Mouse (Mus musculus): ENCODE data around the gene Slc4a1. TPM values are rescaled to one million over a fixed set of nuclear protein-coding genes. Genes with fewer than 3 reads are reported as not detected.

Slc4a1 gene
- polyA plus RNA-seq, 1 experiment from 2014 or later, result 5.0 TPM

DNA sequence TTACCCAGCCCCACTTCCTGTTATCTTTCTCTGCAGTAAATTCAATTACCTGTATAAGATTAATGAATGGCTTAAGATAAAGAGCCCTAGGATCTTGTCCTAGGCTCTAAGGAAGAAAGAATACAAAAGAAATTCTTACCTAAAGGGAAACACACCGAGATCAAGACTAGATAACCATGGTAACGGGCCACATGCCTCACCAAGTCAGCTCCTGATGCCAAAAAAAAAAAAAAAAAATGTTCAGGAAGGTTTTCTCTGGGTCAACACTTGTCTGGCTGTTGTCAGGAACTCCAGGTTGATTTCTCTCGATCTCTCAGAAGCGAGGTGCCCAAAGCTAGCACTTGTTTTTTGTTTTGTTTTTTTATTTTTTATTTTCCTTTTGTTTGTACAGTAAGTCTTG, 32.0 kb downstream of the Slc4a1 start:
- Histone ChIP-seq H3K4me1 (0 out of 2 replicates have a peak, but pooled peaks cover 3% of the 10 kb centered on the region), H3K4me3 (replicated peaks) (no peak overlapping the region), H3K27ac (replicated peaks) (no peak overlapping the region), H3K4me2 (replicated peaks) (no peak overlapping the region), H3K9me3 (replicated peaks) (no peaks in the 10 kb centered on the region), H3K36me3 (no peaks in the 10 kb centered on the region), H3K27me3 (no peaks in the 10 kb centered on the region), H3K9ac (no peak overlapping the region)
- ATAC-seq (ENCODE audit: insufficient number of reproducible peaks, low FRiP score, low TSS enrichment, low read depth), result no peak
- WGBS, result 65% methylated on average over 4 of the region's 4 CpGs

DNA sequence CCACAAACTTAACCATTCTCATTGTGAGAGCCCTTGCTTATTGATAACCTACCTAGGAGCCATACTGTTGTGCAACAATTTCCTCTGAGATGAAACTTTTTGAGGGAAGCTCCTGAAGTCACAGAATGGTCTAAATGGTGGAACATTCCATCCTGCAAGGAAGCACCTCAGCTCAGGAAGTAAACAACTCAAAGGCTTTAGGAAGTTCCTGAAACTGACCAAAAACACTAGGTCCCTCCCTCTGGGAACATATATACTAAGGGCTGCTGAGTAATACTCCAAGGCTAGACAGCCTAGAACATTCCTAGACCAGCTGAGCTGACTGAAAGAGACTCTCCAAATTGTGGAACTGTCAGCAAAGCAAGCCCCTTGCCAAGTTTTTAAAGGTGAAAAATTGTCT, 32.9 kb downstream of the Slc4a1 start:
- Histone ChIP-seq H3K4me1 (no peaks in the 10 kb centered on the region), H3K27me3 (no peaks in the 10 kb centered on the region), H3K4me2 (replicated peaks) (no peak overlapping the region), H3K9ac (no peak overlapping the region), H3K4me3 (replicated peaks) (no peak overlapping the region), H3K9me3 (replicated peaks) (no peaks in the 10 kb centered on the region), H3K36me3 (no peaks in the 10 kb centered on the region), H3K27ac (replicated peaks) (no peak overlapping the region)
- ATAC-seq (ENCODE audit: insufficient number of reproducible peaks, low FRiP score, low TSS enrichment, low read depth), result no peak

GRCm38 (mm10) chr11:102331806-102332205, 34.2 kb downstream of the Slc4a1 start:
- no peak overlapping the region for H3K4me2 ChIP-seq (replicated peaks)
- ATAC-seq (ENCODE audit: insufficient number of reproducible peaks, low FRiP score, low TSS enrichment, low read depth), result no peak
- no peaks in the 10 kb centered on the region for H3K9me3 ChIP-seq (replicated peaks)
- H3K9ac ChIP-seq, result no peak overlapping the region
- H3K27me3 ChIP-seq, result no peaks in the 10 kb centered on the region
- H3K4me1 ChIP-seq, result no peaks in the 10 kb centered on the region
- no peak overlapping the region for H3K4me3 ChIP-seq (replicated peaks)
- H3K27ac ChIP-seq (replicated peaks), result no peak overlapping the region
- 57% methylated on average over 4 of the region's 4 CpGs for WGBS
- no peaks in the 10 kb centered on the region for H3K36me3 ChIP-seq

GRCm38 (mm10) chr11:102330039-102330438, 36.0 kb downstream of the Slc4a1 start:
- Histone ChIP-seq H3K4me3 (replicated peaks) (no peak overlapping the region), H3K27ac (replicated peaks) (no peak overlapping the region), H3K36me3 (no peaks in the 10 kb centered on the region), H3K4me1 (no peaks in the 10 kb centered on the region), H3K4me2 (replicated peaks) (no peak overlapping the region), H3K9me3 (replicated peaks) (no peaks in the 10 kb centered on the region), H3K27me3 (no peaks in the 10 kb centered on the region), H3K9ac (no peak overlapping the region)
- no peak for ATAC-seq (ENCODE audit: insufficient number of reproducible peaks, low FRiP score, low TSS enrichment, low read depth)
- 75% methylated on average over 3 of the region's 3 CpGs for WGBS

DNA sequence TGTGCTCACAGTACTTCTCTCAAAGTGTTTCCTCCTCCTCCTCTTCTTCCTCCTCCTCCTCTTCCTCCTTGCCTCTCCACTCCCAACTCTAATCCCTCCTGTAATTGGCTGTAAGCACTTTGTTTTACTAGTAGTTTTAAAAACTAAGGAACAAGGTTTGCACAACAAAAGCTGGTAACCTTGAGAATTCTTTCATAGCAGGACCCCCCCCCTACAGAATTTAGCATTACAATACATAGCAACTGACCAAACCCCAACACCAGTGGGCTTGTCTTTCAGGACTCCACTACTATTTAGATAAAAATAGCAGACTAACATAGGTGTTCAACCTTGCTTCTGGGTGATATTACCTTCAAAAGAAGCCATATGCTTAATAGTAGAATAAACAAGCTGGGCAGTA, 36.5 kb downstream of the Slc4a1 start:
- Histone ChIP-seq H3K4me3 (replicated peaks) (no peak overlapping the region), H3K9me3 (replicated peaks) (no peaks in the 10 kb centered on the region), H3K4me1 (no peaks in the 10 kb centered on the region), H3K9ac (no peak overlapping the region), H3K27ac (replicated peaks) (no peak overlapping the region), H3K4me2 (replicated peaks) (no peak overlapping the region), H3K27me3 (no peaks in the 10 kb centered on the region), H3K36me3 (no peaks in the 10 kb centered on the region)
- no peak for ATAC-seq (ENCODE audit: insufficient number of reproducible peaks, low FRiP score, low TSS enrichment, low read depth)

GRCm38 (mm10) chr11:102327839-102328238, 38.2 kb downstream of the Slc4a1 start:
- no peaks in the 10 kb centered on the region for H3K9me3 ChIP-seq (replicated peaks)
- no peak for ATAC-seq (ENCODE audit: insufficient number of reproducible peaks, low FRiP score, low TSS enrichment, low read depth)
- H3K36me3 ChIP-seq, result no peaks in the 10 kb centered on the region
- no peak overlapping the region for H3K27ac ChIP-seq (replicated peaks)
- no peak overlapping the region for H3K9ac ChIP-seq
- 81% methylated on average over 7 of the region's 7 CpGs for WGBS
- no peaks in the 10 kb centered on the region for H3K4me1 ChIP-seq
- no peak overlapping the region for H3K4me2 ChIP-seq (replicated peaks)
- H3K4me3 ChIP-seq (replicated peaks), result no peak overlapping the region
- H3K27me3 ChIP-seq, result no peaks in the 10 kb centered on the region

- Histone ChIP-seq H3K27me3 (no peaks in the 10 kb centered on the region), H3K4me1 (no peaks in the 10 kb centered on the region), H3K27ac (replicated peaks) (no peak overlapping the region), H3K36me3 (no peaks in the 10 kb centered on the region), H3K9ac (no peak overlapping the region), H3K9me3 (replicated peaks) (no peaks in the 10 kb centered on the region), H3K4me2 (replicated peaks) (no peak overlapping the region), H3K4me3 (replicated peaks) (no peak overlapping the region)
- WGBS, result 66% methylated on average over 5 of the region's 5 CpGs
- ATAC-seq (ENCODE audit: insufficient number of reproducible peaks, low FRiP score, low TSS enrichment, low read depth), result no peak
Measured at GRCm38 (mm10) chr11:102327250-102327649, 38.8 kb downstream of the Slc4a1 start.

GRCm38 (mm10) chr11:102323516-102323915, 42.5 kb downstream of the Slc4a1 start:
- H3K27ac ChIP-seq (replicated peaks), result no peak overlapping the region
- H3K27me3 ChIP-seq, result no peaks in the 10 kb centered on the region
- H3K4me2 ChIP-seq (replicated peaks), result no peak overlapping the region
- no peaks in the 10 kb centered on the region for H3K9me3 ChIP-seq (replicated peaks)
- no peaks in the 10 kb centered on the region for H3K36me3 ChIP-seq
- peaks cover 10% of the 10 kb centered on the region for H3K4me1 ChIP-seq
- no peak for ATAC-seq (ENCODE audit: insufficient number of reproducible peaks, low FRiP score, low TSS enrichment, low read depth)
- no peak overlapping the region for H3K9ac ChIP-seq
- WGBS, result 89% methylated on average over 1 of the region's 1 CpGs
- no peak overlapping the region for H3K4me3 ChIP-seq (replicated peaks)

GRCm38 (mm10) chr11:102321931-102322330, 44.1 kb downstream of the Slc4a1 start:
- H3K27ac ChIP-seq (replicated peaks), result no peak overlapping the region
- WGBS, result 76% methylated on average over 6 of the region's 6 CpGs
- H3K27me3 ChIP-seq, result no peaks in the 10 kb centered on the region
- H3K4me2 ChIP-seq (replicated peaks), result no peak overlapping the region
- peaks cover 10% of the 10 kb centered on the region for H3K4me1 ChIP-seq
- no peak for ATAC-seq (ENCODE audit: insufficient number of reproducible peaks, low FRiP score, low TSS enrichment, low read depth)
- H3K9me3 ChIP-seq (replicated peaks), result no peaks in the 10 kb centered on the region
- H3K9ac ChIP-seq, result no peak overlapping the region
- H3K36me3 ChIP-seq, result no peaks in the 10 kb centered on the region
- no peak overlapping the region for H3K4me3 ChIP-seq (replicated peaks)

GRCm38 (mm10) chr11:102320686-102321005, 45.4 kb downstream of the Slc4a1 start:
- Histone ChIP-seq H3K4me3 (replicated peaks) (peak overlapping the region; percentile 86), H3K36me3 (no peaks in the 10 kb centered on the region), H3K4me1 (peaks cover 19% of the 10 kb centered on the region), H3K9ac (peak overlapping the region; percentile 97), H3K9me3 (replicated peaks) (no peaks in the 10 kb centered on the region), H3K27ac (replicated peaks) (peak overlapping the region; percentile 99), H3K27me3 (no peaks in the 10 kb centered on the region), H3K4me2 (replicated peaks) (peak overlapping the region; percentile 87)
- WGBS, result 9% methylated on average over 10 of the region's 10 CpGs
- no peak for ATAC-seq (ENCODE audit: insufficient number of reproducible peaks, low FRiP score, low TSS enrichment, low read depth)

DNA sequence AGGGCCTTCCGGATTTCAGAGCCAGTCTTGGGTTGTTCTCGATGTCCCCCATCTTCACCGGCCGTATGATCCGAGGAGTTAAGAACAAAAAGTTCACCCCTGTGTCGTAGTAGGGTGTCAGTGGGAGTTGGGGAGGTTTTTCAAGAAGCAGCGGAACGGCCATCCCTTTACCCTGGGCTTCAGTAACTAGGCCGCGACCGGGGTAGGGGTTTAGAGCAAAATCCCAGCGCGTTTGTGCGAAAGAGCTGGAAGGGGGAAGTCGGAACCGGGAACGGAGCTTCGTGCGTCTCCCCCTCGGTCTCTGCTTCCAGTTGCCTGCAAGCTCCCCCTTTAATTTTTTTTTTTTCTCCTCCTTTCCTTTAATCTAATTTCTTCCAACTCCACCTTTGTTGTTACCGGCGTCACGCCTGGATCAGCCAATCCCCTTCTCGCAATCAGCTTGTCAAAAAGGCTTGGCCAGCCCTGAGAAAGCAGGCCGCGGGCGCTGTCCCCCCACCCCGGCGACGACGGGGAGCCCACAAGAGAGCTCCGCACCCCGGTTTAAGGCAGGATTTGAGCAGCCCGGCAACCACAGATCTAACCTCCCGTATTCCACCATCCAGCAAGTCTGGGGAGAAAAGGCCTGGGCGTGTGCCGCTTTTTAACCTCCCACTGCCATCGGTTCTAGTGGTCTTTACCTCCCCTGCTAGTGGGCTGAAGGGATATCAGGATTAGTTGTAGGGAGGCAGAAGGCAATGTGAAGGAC, 45.9 kb downstream of the Slc4a1 start:
- Histone ChIP-seq H3K4me2 (replicated peaks) (peak overlapping the region; percentile 87), H3K9ac (peak overlapping the region; percentile 97), H3K4me1 (peaks cover 24% of the 10 kb centered on the region), H3K27me3 (no peaks in the 10 kb centered on the region), H3K9me3 (replicated peaks) (no peaks in the 10 kb centered on the region), H3K27ac (replicated peaks) (peak overlapping the region; percentile 99), H3K36me3 (peaks cover 3% of the 10 kb centered on the region; the same call in 1 of the 2 replicates), H3K4me3 (replicated peaks) (peak overlapping the region; percentile 86)
- WGBS, result under 1% methylated on average over 38 of the region's 38 CpGs
- no peak for ATAC-seq (ENCODE audit: insufficient number of reproducible peaks, low FRiP score, low TSS enrichment, low read depth)

DNA sequence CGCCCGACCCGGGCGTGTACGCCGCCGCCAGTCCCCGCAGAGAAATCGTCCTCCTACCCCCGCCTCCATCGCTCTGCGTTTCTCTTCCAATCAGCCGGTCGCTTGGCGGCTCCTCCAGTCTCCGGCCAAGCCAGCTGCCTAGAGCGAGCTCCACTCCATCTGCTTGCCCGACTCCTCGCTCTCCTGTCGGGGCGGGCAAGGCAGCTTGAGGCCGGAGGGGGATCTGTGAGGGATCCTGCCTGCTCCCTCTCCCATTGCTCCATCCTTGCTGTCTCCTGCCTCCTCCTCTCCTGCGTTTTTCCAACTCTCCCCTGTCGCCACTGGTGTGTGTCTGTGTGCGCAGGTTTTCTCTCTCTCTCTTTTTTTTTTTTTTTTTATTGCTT, 46.6 kb downstream of the Slc4a1 start, which contains the start of gene Ubtf:
Gene Ubtf, minus strand, starts transcription at position 333 of the 383 bp plus-strand sequence.
- Histone ChIP-seq H3K9ac (peak within 1 kb of the TSS; percentile 97), H3K4me3 (replicated peaks) (peak within 1 kb of the TSS; percentile 86), H3K36me3 (peaks cover 10% of the 10 kb centered on the region), H3K9me3 (replicated peaks) (no peaks in the 10 kb centered on the region), H3K27me3 (no peaks in the 10 kb centered on the region), H3K4me2 (replicated peaks) (peak within 1 kb of the TSS; percentile 87), H3K4me1 (peaks cover 25% of the 10 kb centered on the region), H3K27ac (replicated peaks) (peak within 1 kb of the TSS; percentile 99)
- no peak for ATAC-seq (ENCODE audit: insufficient number of reproducible peaks, low FRiP score, low TSS enrichment, low read depth)
- 0% methylated on average over 25 of the region's 25 CpGs for WGBS
